Mouse (Mus musculus): ENCODE measurements at regions not wholly inside any gene's neighbourhood (a gene's known extent, or its start where the extent isn't known, plus 50 kb on each side); places are given as distances from the start of the nearest gene placed in this dataset.

GRCm38 (mm10) chr12:9847034-9847433 lies 277.1 kb downstream of the Osr1 start:
- no peak for DNase-seq (ENCODE audit: low read depth, low spot score)

GRCm38 (mm10) chr12:9847465-9848205 lies 277.7 kb downstream of the Osr1 start:
- no peak for DNase-seq (ENCODE audit: low read depth, low spot score)

- no peak for DNase-seq (ENCODE audit: low read depth, low spot score)
Measured at GRCm38 (mm10) chr12:9855503-9856024, 285.6 kb downstream of the Osr1 start.

GRCm38 (mm10) chr12:9856128-9856621 lies 286.3 kb downstream of the Osr1 start:
- no peak for DNase-seq (ENCODE audit: low read depth, low spot score)

GRCm38 (mm10) chr12:9857990-9858389 lies 288.1 kb downstream of the Osr1 start:
- DNase-seq (ENCODE audit: low read depth, low spot score): no peak

GRCm38 (mm10) chr12:9862301-9862700 lies 292.4 kb downstream of the Osr1 start:
- no peak for DNase-seq (ENCODE audit: low read depth, low spot score)

GRCm38 (mm10) chr12:9872236-9872635 lies 302.3 kb downstream of the Osr1 start:
- DNase-seq (ENCODE audit: low read depth, low spot score): no peak

- DNase-seq (ENCODE audit: low read depth, low spot score): no peak
Measured at GRCm38 (mm10) chr12:9873214-9873613, 303.3 kb downstream of the Osr1 start.

GRCm38 (mm10) chr12:9874823-9875222 lies 304.9 kb downstream of the Osr1 start:
- no peak for DNase-seq (ENCODE audit: low read depth, low spot score)

- no peak for DNase-seq (ENCODE audit: low read depth, low spot score)
Measured at GRCm38 (mm10) chr12:9881953-9882623, 312.2 kb downstream of the Osr1 start.

GRCm38 (mm10) chr12:9883037-9883730 lies 313.3 kb downstream of the Osr1 start:
- no peak for DNase-seq (ENCODE audit: low read depth, low spot score)

- DNase-seq (ENCODE audit: low read depth, low spot score): no peak
Measured at GRCm38 (mm10) chr12:9894521-9894920, 324.6 kb downstream of the Osr1 start.

GRCm38 (mm10) chr12:9897980-9898379 lies 328.1 kb downstream of the Osr1 start:
- DNase-seq (ENCODE audit: low read depth, low spot score): no peak

- no peak for DNase-seq (ENCODE audit: low read depth, low spot score)
Measured at GRCm38 (mm10) chr12:9898420-9898819, 328.5 kb downstream of the Osr1 start.

- DNase-seq (ENCODE audit: low read depth, low spot score): no peak
Measured at GRCm38 (mm10) chr12:9901948-9902347, 332.0 kb downstream of the Osr1 start.

- no peak for DNase-seq (ENCODE audit: low read depth, low spot score)
Measured at GRCm38 (mm10) chr12:9903702-9904231, 333.9 kb downstream of the Osr1 start.

GRCm38 (mm10) chr12:9912333-9912732 lies 342.4 kb downstream of the Osr1 start:
- no peak for DNase-seq (ENCODE audit: low read depth, low spot score)

GRCm38 (mm10) chr12:9915726-9916140 lies 345.8 kb downstream of the Osr1 start:
- DNase-seq (ENCODE audit: low read depth, low spot score): no peak

- DNase-seq (ENCODE audit: low read depth, low spot score): no peak
Measured at GRCm38 (mm10) chr12:9918026-9918425, 348.1 kb downstream of the Osr1 start.

GRCm38 (mm10) chr12:9919007-9919406 lies 349.1 kb downstream of the Osr1 start:
- DNase-seq (ENCODE audit: low read depth, low spot score): no peak

- DNase-seq (ENCODE audit: low read depth, low spot score): no peak
Measured at GRCm38 (mm10) chr12:9919433-9919832, 349.5 kb downstream of the Osr1 start.

- DNase-seq (ENCODE audit: low read depth, low spot score): no peak
Measured at GRCm38 (mm10) chr12:9920401-9920800, 350.5 kb downstream of the Osr1 start.
